In genomic region chr8:95702480-95703446, GRCm38 (mm10) we compare ENCODE assay signal across 8 mouse cellular contexts. TPM values are rescaled to one million over a fixed set of nuclear protein-coding genes. Genes with fewer than 3 reads are reported as not detected.
DNase-seq lines count a peak whose midpoint lies in the region; ATAC-seq and TF ChIP-seq lines count a peak whose summit lies in the region.

No protein-coding gene starts in this region.

- peaks cover 42% of the 10 kb centered on the region for H3K4me1 ChIP-seq in hindbrain, embryonic 16.5 days (ENCODE audit: control insufficient read depth, insufficient read depth, low read depth, low read length)

- peaks cover 15% of the 10 kb centered on the region for H3K36me3 ChIP-seq in hindbrain, embryonic 16.5 days (ENCODE audit: control insufficient read depth, insufficient read depth, low read length)

- TF ChIP-seq CTCF in gastrocnemius, adult 2 months (IDR thresholded peaks at IDR 0.05): no peak

- H3K4me2 ChIP-seq in hindbrain, embryonic 16.5 days (ENCODE audit: low read length): peak overlapping the region; percentile 80

- peak; percentile 93 for DNase-seq in ZHBTc4 (ENCODE audit: low read depth, low spot score)
- DNase-seq in gastrocnemius, adult 2 months: peak; percentile 86
- peak; percentile 91 for DNase-seq in left cerebral cortex, adult 11 months (ENCODE audit: low spot score)
- peak; percentile 76 for DNase-seq in lung, postnatal 25 days (ENCODE audit: low spot score)
- peak; percentile 95 for DNase-seq in retina, postnatal 1 day
- DNase-seq in urinary bladder, adult 2 months (ENCODE audit: low spot score): peak; percentile 56

- no peaks in the 10 kb centered on the region for H3K27me3 ChIP-seq in hindbrain, embryonic 16.5 days (replicated peaks; ENCODE audit: control insufficient read depth, insufficient read depth, low read length)

- intact Hi-C loops in gastrocnemius, adult 2 months (cut with DNase I): loop anchor here (10.0 kb wide), 1 partner anchor 448 kb away; no protein-coding TSS in a partner anchor

- no peaks in the 10 kb centered on the region for H3K9me3 ChIP-seq in hindbrain, embryonic 16.5 days (ENCODE audit: control insufficient read depth, low read length)

- ATAC-seq in common myeloid progenitor, adult 5-6 weeks (replicated peaks; ENCODE audit: low read depth, poor library complexity, severe bottlenecking): peak; percentile 93
- peak; percentile 95 for ATAC-seq in hindbrain, embryonic 16.5 days

- peak overlapping the region; percentile 85 for H3K4me3 ChIP-seq in gastrocnemius, adult 2 months
- peak overlapping the region; percentile 75 for H3K4me3 ChIP-seq in hindbrain, embryonic 16.5 days (ENCODE audit: low read length)

- peak overlapping the region; percentile 88 for H3K9ac ChIP-seq in hindbrain, embryonic 16.5 days (ENCODE audit: low read depth, low read length)

- H3K27ac ChIP-seq in gastrocnemius, adult 2 months: peak overlapping the region; percentile 67
- H3K27ac ChIP-seq in hindbrain, embryonic 16.5 days (ENCODE audit: low read depth, low read length): peak overlapping the region; percentile 84

- under 1% methylated on average over 32 of the region's 34 CpGs for WGBS in hindbrain, embryonic 16.5 days

RNA-seq across cellular contexts. Expression of gene Setd6, which starts 12.9 kb away (rescaled TPM):
- total RNA-seq in common myeloid progenitor, adult 5-6 weeks (2017): 52.2 and 110 TPM in 2 replicates
- 10 to 100 TPM; 10.7 to 13.3 TPM for total RNA-seq in gastrocnemius, adult 2 months (2021)
- polyA plus RNA-seq in hindbrain, embryonic 16.5 days (2015; fragmentation: Nextera tagmentation; extraction: Ambion mirVana): 28.0 and 30.6 TPM in 2 replicates
- polyA plus RNA-seq in urinary bladder, adult 2 months (2012; rRNA removed): 30.1 and 31.3 TPM in 2 replicates

RNA-seq across cellular contexts. Expression of gene Ndrg4, which starts 26.0 kb away (rescaled TPM):
- 0.09 TPM in 1 of 2 replicates, not detected in the other for total RNA-seq in common myeloid progenitor, adult 5-6 weeks (2017)
- total RNA-seq in gastrocnemius, adult 2 months (2021): 1 to 10 TPM; 2.4 to 4.0 TPM
- 571 and 665 TPM in 2 replicates for polyA plus RNA-seq in hindbrain, embryonic 16.5 days (2015; fragmentation: Nextera tagmentation; extraction: Ambion mirVana)
- polyA plus RNA-seq in urinary bladder, adult 2 months (2012; rRNA removed): 55.5 and 62.5 TPM in 2 replicates

Comparison
In these comparisons a context has a peak if more than half of its experiments do, and no peak if none do; other contexts are left out.
1. Peak in every context shown above with its lines: DNase-seq, ATAC-seq, H3K4me3 ChIP-seq and H3K27ac ChIP-seq.